Mouse (Mus musculus) hindbrain, embryonic 12.5 days (tissue): ENCODE measurements around the gene Selenof. TPM values are rescaled to one million over a fixed set of nuclear protein-coding genes. Genes with fewer than 3 reads are reported as not detected.
"Not testable (repeated sequence)": the region's sequence is repeated elsewhere in the genome, so short reads cannot be mapped to it uniquely, and the experiment has no call there.

ENCODE experiments used
- ATAC-seq: fragments of 200-750 bp; cut with Nextera tagmentation; 2 replicates; pipeline ENCODE4 v1.8.0; 2017; ENCODE audit warnings: moderate TSS enrichment; ENCODE audit not compliant: low FRiP score
- H3K27ac ChIP-seq: fragments of 300-500 bp; sonication (generic); 2 replicates; pipeline ENCODE4 v1.5.1; 2016; ENCODE audit warnings: mild to moderate bottlenecking
- H3K27me3 ChIP-seq: fragments of 300-500 bp; sonication (generic); 2 replicates; pipeline ENCODE4 v1.6.1; 2016; ENCODE audit warnings: mild to moderate bottlenecking
- H3K36me3 ChIP-seq: fragments of 300-500 bp; sonication (generic); 2 replicates; pipeline ENCODE4 v1.6.1; 2016; ENCODE audit warnings: mild to moderate bottlenecking
- H3K4me1 ChIP-seq: fragments of 300-500 bp; sonication (generic); 2 replicates; pipeline ENCODE4 v1.6.1; 2016
- H3K4me2 ChIP-seq: fragments of 300-500 bp; sonication (generic); replicated peaks from 2 replicates; pipeline ENCODE4 v1.6.1; 2016; ENCODE audit warnings: mild to moderate bottlenecking
- H3K4me3 ChIP-seq: fragments of 300-500 bp; sonication (generic); 2 replicates; pipeline ENCODE4 v1.5.1; 2016; ENCODE audit warnings: mild to moderate bottlenecking
- H3K9ac ChIP-seq: fragments of 300-500 bp; sonication (generic); 2 replicates; pipeline ENCODE4 v1.6.1; 2016; ENCODE audit warnings: mild to moderate bottlenecking, moderate library complexity
- H3K9me3 ChIP-seq: fragments of 300-500 bp; sonication (generic); replicated peaks from 2 replicates; pipeline ENCODE4 v1.6.1; 2016; ENCODE audit warnings: mild to moderate bottlenecking
- WGBS: fragments of 180-500 bp; shearing (Covaris S2); methylation state at CpG from one replicate; pipeline ENCODE4 v1.1.7; 2016; 5-methylcytosine and 5-hydroxymethylcytosine counted together
- polyA plus RNA-seq: library from polyadenylated mRNA; unstranded; fragments of >200 nt; fragmentation: Nextera tagmentation; extraction: Ambion mirVana; gene quantifications from 2 replicates; pipeline ENCODE4 v1.2.1, GENCODE M21; 2016

The Selenof gene
- polyA plus RNA-seq, 1 experiment from 2014 or later: 477 TPM

DNA sequence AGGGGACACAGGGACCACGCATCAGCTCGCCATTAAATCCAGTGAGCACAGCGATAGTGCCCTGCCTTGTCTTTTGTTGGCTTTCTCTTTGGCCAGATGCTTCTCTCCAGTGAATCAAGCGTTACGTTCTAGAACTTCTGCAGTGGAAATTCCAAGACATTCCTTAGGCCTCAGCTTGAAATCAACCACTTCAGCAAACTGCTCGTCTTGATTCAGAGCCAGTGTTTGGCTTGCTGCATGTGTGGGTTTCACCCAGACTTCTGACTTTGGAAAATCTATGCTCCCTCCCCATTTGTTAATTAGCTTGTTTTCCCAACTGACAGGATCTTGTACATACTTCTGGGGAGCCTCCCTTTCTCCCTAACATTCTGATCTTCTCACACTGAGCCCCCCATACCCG is 16.6 kb downstream of the Selenof start:
- Histone ChIP-seq H3K4me1 (0 out of 2 replicates have a peak, but pooled peaks cover 2% of the 10 kb centered on the region), H3K36me3 (peaks cover 38% of the 10 kb centered on the region), H3K27ac (no peak overlapping the region)

DNA sequence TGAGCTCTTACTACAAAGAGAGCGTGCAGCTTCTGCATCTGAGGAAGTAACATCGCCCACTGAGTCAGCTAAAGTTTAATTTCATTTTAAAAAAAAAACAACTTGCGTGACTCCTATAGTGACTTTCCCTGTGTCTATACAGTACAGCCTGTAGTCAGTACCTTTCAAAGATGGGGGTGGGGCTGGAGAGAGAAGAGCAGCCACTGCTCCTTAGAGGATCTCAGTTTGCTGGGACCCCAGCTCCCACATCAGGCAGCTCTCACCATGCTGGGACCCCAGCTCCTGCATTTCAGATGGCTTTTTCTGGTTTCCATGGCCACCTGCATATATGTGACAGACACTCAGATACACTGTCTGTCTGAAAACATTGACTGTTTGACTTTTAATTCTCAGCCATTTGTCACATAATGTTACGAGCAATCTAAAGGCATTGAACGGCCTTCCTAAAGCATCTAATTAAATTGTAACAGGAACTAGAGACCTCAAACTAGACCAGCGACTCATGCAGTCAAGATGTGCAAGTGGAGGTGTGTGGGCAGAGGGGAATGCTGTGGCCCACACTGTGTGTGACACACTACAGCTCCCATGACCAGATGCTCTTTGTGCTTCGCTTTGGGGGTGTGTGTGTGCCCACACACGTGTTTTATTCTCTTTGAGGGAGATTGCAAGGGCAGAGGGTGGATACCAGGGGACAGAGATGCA is 19.2 kb downstream of the Selenof start:
- Histone ChIP-seq H3K9ac (no peak overlapping the region), H3K4me1 (0 out of 2 replicates have a peak, but pooled peaks cover 2% of the 10 kb centered on the region), H3K4me2 (no peak overlapping the region), H3K27ac (no peak overlapping the region), H3K9me3 (no peaks in the 10 kb centered on the region), H3K36me3 (peaks cover 28% of the 10 kb centered on the region), H3K4me3 (no peak overlapping the region), H3K27me3 (no peaks in the 10 kb centered on the region)
- ATAC-seq: no peak; the same call in 1 of the 2 replicates
- WGBS: 84% methylated on average over 8 of the region's 8 CpGs

More for the DNA sequence above, 16.6 kb downstream of the Selenof start:
- no peak for ATAC-seq
- Histone ChIP-seq H3K9ac (no peak overlapping the region), H3K9me3 (no peaks in the 10 kb centered on the region), H3K4me2 (no peak overlapping the region), H3K4me3 (no peak overlapping the region), H3K27me3 (no peaks in the 10 kb centered on the region)
- 91% methylated on average over 7 of the region's 7 CpGs for WGBS

DNA sequence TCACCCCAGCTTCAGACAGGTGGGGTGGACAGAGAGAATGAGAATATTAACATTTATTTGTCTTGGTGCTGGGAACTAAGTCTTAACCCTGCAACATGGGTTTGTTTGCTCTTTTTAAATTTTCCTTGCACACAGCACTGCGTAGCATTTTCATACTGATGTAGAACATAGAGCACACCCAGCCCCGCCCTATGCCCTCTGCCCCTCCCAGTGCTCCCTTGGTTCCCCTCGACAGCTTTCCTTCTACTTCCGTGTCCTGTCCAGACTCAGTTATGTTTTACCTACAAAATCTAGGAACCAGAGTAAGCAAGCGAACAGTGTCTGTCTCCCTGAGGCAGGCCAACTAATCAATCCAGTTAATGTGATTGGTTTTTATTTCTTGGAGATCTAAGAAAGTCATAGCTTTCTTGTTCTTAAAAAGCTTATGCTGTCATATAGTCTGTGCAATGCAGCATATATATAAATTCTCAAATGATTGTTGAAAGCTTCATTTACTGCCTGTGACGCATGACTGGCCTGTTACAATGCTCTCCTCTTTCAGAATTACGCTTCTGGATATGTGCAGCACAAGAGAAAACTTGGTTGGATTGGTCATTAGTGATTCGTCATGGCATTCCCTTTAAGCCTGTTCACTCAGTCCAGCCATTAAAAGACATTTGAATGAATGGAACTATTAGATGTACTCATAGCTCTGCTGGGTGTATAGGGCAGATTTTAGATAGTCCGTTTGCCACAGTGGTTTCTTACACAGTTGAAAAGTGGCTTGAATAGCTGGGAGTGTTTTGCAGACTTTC is 23.1 kb downstream of the Selenof start:
- no peak overlapping the region for H3K9ac ChIP-seq
- H3K4me1 ChIP-seq: 0 out of 2 replicates have a peak, but pooled peaks cover 2% of the 10 kb centered on the region
- no peak overlapping the region for H3K4me2 ChIP-seq
- H3K27me3 ChIP-seq: no peaks in the 10 kb centered on the region
- 74% methylated on average over 9 of the region's 9 CpGs for WGBS
- no peak for ATAC-seq
- H3K4me3 ChIP-seq: no peak overlapping the region
- H3K27ac ChIP-seq: no peak overlapping the region; the same call in 1 of the 2 replicates
- H3K9me3 ChIP-seq: no peaks in the 10 kb centered on the region
- peaks cover 30% of the 10 kb centered on the region for H3K36me3 ChIP-seq

DNA sequence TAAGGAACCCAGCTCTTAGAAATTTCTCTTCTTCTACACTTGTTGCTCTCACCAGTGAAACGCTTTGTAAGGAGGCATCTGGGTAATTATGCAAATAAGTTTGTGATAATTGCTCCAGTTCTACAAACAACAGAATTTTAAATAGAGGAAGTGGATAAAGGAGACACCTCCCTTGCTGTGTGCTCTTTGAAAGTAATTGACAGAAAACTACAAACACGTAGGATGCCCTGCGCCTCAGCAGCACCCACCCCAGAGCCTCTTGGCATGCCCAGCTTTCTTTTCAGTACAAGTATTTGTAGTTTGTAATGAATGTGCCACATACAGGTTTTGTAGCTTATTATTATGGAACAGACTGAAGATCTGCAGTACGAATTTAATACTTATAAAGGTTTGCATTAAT is 27.0 kb downstream of the Selenof start:
- no peak overlapping the region for H3K9ac ChIP-seq
- no peak; the same call in 1 of the 2 replicates for ATAC-seq
- H3K27me3 ChIP-seq: no peaks in the 10 kb centered on the region
- no peak overlapping the region for H3K4me3 ChIP-seq
- 0 out of 2 replicates have a peak, but pooled peaks cover 2% of the 10 kb centered on the region for H3K4me1 ChIP-seq
- no peak overlapping the region for H3K27ac ChIP-seq
- WGBS: 74% methylated on average over 4 of the region's 4 CpGs
- no peak overlapping the region for H3K4me2 ChIP-seq
- H3K36me3 ChIP-seq: peaks cover 28% of the 10 kb centered on the region
- no peaks in the 10 kb centered on the region for H3K9me3 ChIP-seq

DNA sequence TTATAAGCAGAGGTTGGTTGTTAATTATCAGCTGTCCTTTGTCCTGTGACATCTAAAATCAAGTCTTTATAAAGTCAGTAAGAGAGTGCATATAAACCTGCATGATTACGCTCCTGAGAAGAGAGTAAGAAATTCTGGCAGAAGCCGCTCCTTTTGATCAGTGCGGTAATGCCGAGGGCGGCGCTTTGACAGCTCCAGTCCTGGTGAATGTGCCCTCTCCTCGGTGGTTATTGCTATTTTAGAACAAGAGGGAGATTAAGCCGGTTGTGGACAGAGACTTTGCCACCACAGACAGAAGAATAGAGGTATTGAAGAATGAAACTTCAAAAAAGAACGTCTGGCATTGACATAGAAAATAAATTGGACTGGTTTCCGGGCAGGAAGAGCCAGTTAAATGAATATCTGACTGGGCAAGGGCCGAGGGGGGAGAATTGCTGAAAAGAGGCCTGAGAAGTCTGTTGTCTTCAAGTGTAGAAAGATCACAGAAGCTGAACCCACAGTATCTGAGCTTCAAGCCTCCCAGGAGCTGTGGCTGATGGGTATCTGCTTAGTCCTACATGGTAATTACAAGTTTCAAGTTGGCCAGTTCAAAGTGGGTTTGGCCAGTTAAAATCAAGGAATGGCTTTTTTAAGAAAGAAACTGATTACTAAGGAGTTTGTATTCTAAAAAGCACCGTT is 27.8 kb downstream of the Selenof start:
- no peak overlapping the region for H3K4me2 ChIP-seq
- ATAC-seq: no peak
- no peak overlapping the region for H3K9ac ChIP-seq
- 0 out of 2 replicates have a peak, but pooled peaks cover 2% of the 10 kb centered on the region for H3K4me1 ChIP-seq
- no peak overlapping the region for H3K27ac ChIP-seq
- H3K36me3 ChIP-seq: peaks cover 28% of the 10 kb centered on the region
- no peak overlapping the region for H3K4me3 ChIP-seq
- WGBS: 72% methylated on average over 12 of the region's 12 CpGs
- H3K27me3 ChIP-seq: no peaks in the 10 kb centered on the region
- no peaks in the 10 kb centered on the region for H3K9me3 ChIP-seq

DNA sequence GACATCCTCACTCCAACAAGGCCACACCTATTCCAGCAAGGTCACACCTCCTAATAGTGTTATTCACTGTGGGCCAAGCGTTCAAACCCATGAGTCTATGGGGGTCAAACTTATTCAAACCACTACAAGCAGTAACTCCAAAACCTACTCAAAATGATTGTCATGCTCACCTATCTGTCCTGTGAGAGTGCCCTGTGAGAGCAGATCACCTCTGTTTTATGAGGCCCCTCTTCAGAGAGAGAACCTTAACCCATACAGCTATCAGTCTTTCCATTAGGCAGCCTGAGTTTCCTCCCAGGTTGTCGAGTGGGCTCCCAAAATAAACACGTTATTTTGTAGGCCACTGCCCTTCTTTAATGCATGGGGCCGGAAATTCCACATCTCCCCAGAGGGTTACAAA is 32.3 kb downstream of the Selenof start:
- WGBS: 75% methylated on average over 4 of the region's 4 CpGs
- no peak for ATAC-seq

DNA sequence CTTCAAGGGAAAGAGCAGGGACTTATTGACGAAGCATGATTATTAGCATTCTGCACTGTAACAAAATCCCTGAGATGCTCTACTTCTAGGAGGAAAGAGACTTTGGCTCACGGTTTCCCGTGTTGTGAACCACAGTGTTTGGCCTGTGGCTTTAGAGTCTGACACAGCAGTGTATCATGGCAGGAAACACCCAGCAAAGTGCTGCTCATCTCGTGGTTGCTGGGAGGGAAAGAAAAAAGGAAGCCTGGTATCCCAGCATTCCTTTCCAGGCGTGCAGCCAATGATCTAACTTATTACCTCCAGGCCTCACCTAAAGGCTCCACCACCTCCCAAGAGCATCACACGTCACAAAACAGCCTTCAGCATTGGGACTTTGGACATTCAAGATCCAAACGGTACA is 32.7 kb downstream of the Selenof start:
- Histone ChIP-seq H3K4me2 (no peak overlapping the region), H3K27me3 (no peaks in the 10 kb centered on the region), H3K9ac (no peak overlapping the region), H3K27ac (no peak overlapping the region), H3K4me3 (no peak overlapping the region), H3K4me1 (no peaks in the 10 kb centered on the region; the same call in 1 of the 2 replicates), H3K36me3 (peaks cover 18% of the 10 kb centered on the region), H3K9me3 (no peaks in the 10 kb centered on the region)
- no peak for ATAC-seq
- 81% methylated on average over 7 of the region's 7 CpGs for WGBS

More for the DNA sequence above, 32.3 kb downstream of the Selenof start:
- Histone ChIP-seq H3K4me3 (no peak overlapping the region), H3K4me2 (no peak overlapping the region), H3K27ac (no peak overlapping the region), H3K9ac (no peak overlapping the region), H3K9me3 (no peaks in the 10 kb centered on the region), H3K27me3 (no peaks in the 10 kb centered on the region), H3K4me1 (no peaks in the 10 kb centered on the region; the same call in 1 of the 2 replicates), H3K36me3 (peaks cover 18% of the 10 kb centered on the region)

DNA sequence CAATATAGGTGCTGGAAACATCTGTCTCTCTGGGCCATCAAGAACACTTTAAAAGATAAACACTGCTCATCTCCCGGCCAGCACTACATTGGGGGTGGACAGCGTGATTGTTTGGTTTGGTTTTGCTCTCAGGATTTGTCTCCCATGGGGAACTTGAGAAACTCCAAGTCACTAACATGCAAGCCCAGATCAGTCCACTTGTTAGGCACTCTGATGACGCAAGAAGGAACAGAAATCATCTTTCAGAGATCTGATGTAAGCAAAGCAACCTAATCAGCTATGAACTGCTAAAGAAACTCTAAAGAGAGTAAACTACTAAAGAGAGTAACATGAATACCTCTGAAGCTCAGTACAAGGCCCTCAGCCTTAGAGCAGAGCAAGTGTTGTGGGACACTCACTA is 33.5 kb downstream of the Selenof start:
- H3K27me3 ChIP-seq: no peaks in the 10 kb centered on the region
- no peaks in the 10 kb centered on the region; the same call in 1 of the 2 replicates for H3K4me1 ChIP-seq
- peaks cover 14% of the 10 kb centered on the region for H3K36me3 ChIP-seq
- no peak overlapping the region for H3K4me2 ChIP-seq
- 89% methylated on average over 3 of the region's 3 CpGs for WGBS
- no peak overlapping the region for H3K9ac ChIP-seq
- no peak overlapping the region for H3K27ac ChIP-seq
- no peaks in the 10 kb centered on the region for H3K9me3 ChIP-seq
- H3K4me3 ChIP-seq: no peak overlapping the region
- no peak for ATAC-seq

DNA sequence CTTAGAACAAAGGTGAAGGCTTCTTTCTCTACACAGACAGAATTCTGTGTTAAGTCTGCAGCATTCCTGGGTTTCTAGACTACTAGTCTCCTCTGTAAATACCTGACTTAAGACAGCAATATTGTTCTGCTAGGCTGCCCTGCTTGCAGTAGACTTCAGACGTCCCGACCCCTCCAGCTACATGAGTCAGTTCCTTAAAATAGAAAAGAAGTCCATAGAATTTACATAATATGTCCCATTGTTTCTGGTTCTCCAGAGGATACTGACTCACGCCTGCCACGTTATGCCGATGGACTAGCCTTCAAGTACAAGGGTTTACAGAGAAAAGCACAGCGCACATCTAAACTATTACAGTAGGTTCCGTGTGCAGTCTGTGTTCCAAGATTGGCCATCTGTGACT is 34.1 kb downstream of the Selenof start:
- Histone ChIP-seq H3K36me3 (peaks cover 13% of the 10 kb centered on the region), H3K9ac (no peak overlapping the region), H3K4me2 (no peak overlapping the region), H3K27ac (no peak overlapping the region), H3K27me3 (no peaks in the 10 kb centered on the region), H3K4me3 (no peak overlapping the region), H3K9me3 (no peaks in the 10 kb centered on the region), H3K4me1 (no peaks in the 10 kb centered on the region; the same call in 1 of the 2 replicates)
- 82% methylated on average over 7 of the region's 7 CpGs for whole genome bisulfite sequencing
- no peak for ATAC-seq

DNA sequence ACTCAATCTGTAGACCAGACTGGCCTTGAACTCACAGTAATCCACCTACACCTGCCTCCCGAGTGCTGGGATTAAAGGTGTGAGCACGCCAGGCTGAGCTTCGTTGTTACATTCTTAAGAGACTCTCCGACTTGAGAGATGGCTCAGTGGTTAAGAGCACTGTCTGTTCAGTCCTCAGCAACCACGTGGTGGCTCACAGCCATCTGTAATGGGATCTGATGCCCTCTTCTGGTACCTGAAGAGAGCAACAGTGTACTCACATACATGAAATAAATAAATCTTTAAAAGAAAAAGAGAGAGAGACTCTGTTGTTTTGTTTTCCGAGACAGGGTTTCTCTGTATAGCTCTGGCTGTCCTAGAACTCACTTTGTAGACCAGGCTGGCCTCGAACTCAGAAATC is 35.7 kb downstream of the Selenof start:
- WGBS: 66% methylated on average over 7 of the region's 7 CpGs
- H3K9me3 ChIP-seq, H3K36me3 ChIP-seq, H3K27ac ChIP-seq, H3K4me2 ChIP-seq, H3K4me3 ChIP-seq, H3K9ac ChIP-seq, H3K4me1 ChIP-seq, H3K27me3 ChIP-seq, ATAC-seq: not testable (repeated sequence)

DNA sequence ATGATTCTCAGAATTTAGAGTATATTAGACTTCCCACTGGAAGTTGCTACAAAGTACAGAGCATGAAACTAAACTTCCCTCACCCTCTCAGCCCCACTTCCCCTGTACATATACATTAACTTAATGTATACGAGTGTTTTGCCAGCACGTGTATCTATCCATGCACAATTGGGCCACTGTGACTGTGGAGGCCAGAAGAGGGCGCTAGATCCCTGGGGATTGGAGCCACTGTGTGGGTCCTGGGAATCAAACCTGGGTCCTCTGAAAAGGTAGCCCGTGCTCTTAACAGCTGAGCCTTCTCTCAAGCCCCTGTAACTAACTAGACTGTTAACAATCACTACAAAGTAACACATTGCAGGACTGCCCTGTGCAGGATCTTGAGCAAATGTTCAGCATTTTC is 36.3 kb downstream of the Selenof start:
- 68% methylated on average over 4 of the region's 4 CpGs for WGBS
- H3K27ac ChIP-seq: no peak overlapping the region
- no peak overlapping the region for H3K4me2 ChIP-seq
- H3K9ac ChIP-seq: no peak overlapping the region
- no peak overlapping the region for H3K4me3 ChIP-seq
- peaks cover 5% of the 10 kb centered on the region; the same call in 1 of the 2 replicates for H3K4me1 ChIP-seq
- ATAC-seq: no peak
- H3K9me3 ChIP-seq: no peaks in the 10 kb centered on the region
- H3K27me3 ChIP-seq: no peaks in the 10 kb centered on the region
- no peaks in the 10 kb centered on the region; the same call in 1 of the 2 replicates for H3K36me3 ChIP-seq

DNA sequence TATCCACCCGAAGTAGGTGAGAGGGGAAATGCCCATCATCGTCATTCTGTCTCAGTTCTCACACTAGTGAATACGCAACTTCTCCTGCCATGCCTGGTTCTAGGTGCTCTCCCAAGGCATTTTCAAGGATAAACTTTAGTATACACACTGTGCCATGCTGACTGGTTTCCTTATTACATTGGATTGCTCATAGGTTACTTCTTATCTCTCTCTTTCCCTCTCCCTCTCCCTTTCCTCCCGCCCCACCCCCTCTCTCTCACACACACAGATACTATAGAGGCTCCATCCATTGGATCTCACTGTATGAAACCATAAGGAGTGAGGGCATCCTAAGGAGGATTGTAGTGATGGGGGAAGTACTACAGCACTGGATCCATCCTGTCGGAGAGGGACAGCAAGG is 38.0 kb downstream of the Selenof start:
- no peaks in the 10 kb centered on the region for H3K9me3 ChIP-seq
- no peak overlapping the region for H3K4me2 ChIP-seq
- peaks cover 10% of the 10 kb centered on the region for H3K4me1 ChIP-seq
- H3K27me3 ChIP-seq: no peaks in the 10 kb centered on the region
- H3K4me3 ChIP-seq: no peak overlapping the region
- H3K27ac ChIP-seq: no peak overlapping the region
- 92% methylated on average over 5 of the region's 5 CpGs for WGBS
- no peaks in the 10 kb centered on the region for H3K36me3 ChIP-seq
- no peak for ATAC-seq
- no peak overlapping the region for H3K9ac ChIP-seq
